Mouse (Mus musculus) NIH3T3 (cell line): ENCODE results near the gene Itpk1.

Experiments
- DNase-seq: peaks from one replicate; pipeline ENCODE4 v3.0.0-alpha.2; 2012; ENCODE audit warnings: low read depth

Gene Itpk1

DNA sequence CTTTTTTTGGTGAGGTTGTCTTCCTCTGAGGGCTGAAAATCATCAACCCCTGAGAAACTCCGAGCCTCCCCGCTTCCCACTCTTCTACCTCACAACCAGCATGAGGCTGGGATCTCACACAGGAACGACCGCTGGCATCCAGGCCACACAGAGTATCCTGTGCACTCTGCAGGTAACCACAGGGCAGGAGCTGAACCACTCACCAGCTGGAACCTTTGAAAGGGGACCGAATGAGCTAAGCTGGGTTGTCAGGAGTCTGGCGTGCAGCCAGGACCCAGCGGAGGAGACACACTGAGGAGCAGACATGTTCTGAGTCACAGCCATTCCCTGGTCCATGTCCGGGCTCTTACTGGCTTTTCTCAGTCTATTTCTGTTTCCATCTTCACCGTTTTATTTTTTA, 111.0 kb downstream of the Itpk1 start:
- peak; percentile 31 for DNase-seq

- peak; percentile 21 for DNase-seq
Measured at GRCm38 (mm10) chr12:102590711-102591360, 113.9 kb downstream of the Itpk1 start.

GRCm38 (mm10) chr12:102587106-102587505, 117.6 kb downstream of the Itpk1 start:
- peak; percentile 59 for DNase-seq

GRCm38 (mm10) chr12:102586286-102586881, 118.3 kb downstream of the Itpk1 start:
- peak; percentile 44 for DNase-seq

GRCm38 (mm10) chr12:102585390-102585789, 119.3 kb downstream of the Itpk1 start:
- peak; percentile 40 for DNase-seq

- DNase-seq = no peak
Measured at GRCm38 (mm10) chr12:102582441-102582840, 122.3 kb downstream of the Itpk1 start.

GRCm38 (mm10) chr12:102581579-102582196, 123.0 kb downstream of the Itpk1 start:
- no peak for DNase-seq

DNA sequence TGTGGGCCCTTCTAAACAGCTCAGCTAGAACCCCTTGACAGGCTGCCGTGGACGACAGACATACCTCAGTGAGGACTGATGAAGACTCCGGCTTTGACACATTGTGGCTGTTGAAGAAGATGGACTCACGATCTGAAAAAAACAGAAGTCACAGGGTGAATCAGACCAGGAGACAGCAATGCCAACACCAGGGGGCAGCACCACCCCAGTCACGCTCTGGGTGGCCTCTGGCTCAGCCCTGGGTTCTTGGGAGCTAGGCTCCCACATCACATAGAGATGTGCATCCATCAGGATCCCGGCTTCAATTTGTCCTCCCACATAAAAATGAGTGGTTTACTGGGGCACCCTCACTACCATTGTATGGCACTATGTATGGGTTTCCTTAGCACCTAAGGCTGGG, 125.7 kb downstream of the Itpk1 start:
- DNase-seq = peak; percentile 79

GRCm38 (mm10) chr12:102576659-102577398, 127.9 kb downstream of the Itpk1 start:
- no peak for DNase-seq

DNA sequence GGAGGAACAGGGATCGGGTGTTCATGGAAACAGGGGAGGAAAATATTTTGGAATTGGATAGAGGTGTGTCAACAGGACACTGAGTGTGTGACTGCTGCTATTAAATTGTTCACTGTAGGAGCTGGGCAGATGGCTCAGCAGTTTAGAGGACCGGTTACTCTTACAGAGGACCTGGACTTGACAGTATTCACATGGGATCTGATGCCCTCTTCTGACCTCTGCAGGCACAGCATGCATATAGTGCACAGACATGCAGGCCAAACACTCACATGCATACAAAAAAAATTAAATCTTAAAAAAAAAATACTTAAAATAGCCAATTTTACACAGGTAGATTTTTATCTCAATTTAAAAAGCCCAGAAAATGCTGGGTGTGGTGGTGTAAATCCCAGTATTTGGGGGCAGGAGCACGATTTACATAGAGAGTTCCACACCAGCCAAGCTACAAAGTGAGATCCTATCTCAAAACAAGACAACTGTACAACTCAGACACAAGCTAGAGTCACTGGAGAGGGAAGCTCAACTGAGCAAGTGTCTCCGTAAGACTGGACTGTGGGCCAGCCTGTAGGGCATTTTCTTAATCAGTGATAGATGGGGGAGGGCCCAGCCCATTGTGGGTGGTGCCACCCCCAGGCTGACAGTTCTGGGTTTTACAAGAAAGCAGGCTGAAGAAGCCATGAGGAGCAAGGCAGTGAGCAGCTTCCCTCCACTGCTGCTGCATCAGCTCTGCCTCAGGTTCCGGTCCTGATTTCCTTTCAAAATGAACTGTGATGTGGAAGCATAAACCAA, 129.0 kb downstream of the Itpk1 start:
- no peak for DNase-seq

GRCm38 (mm10) chr12:102573036-102573435, 131.7 kb downstream of the Itpk1 start:
- DNase-seq = no peak

DNA sequence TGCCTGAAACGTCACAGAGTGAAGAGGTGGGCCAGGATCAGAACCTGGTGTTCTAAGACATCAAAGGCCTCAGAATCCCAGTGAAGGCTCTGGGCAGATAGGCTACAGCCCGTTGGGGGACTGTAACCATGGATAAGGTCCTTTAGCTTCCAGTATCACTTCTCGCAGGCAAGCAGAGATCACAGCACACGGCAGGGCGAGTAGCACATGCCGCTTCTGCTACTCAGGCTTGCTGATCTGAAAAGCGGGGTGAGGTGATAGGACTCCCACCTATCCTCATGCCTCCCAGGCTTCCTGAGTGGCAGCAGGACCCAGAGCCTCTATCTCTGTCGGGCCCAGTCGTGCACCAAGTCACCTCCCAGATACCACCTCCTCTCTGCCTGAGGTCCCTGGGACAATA, 133.1 kb downstream of the Itpk1 start:
- DNase-seq = no peak

DNA sequence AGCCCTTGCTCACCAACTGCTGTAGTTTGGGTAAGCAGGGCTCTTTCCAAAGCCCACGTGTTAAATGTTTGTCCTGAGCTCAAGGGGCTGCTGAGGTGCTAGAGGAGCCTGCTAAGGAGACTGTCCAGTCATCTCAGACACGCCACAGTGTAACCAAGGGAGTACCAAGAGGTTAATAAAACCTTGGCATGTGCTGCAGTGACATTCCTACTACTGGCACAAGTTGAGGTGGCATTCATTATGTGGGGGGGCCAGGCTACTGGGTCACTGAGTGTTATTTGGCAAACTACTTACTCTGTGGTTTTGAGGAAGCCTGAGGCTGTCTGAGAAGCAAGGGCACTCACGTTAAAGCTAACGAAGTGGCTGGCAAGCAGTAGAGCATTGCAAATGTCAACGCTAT, 134.0 kb downstream of the Itpk1 start:
- no peak for DNase-seq

DNA sequence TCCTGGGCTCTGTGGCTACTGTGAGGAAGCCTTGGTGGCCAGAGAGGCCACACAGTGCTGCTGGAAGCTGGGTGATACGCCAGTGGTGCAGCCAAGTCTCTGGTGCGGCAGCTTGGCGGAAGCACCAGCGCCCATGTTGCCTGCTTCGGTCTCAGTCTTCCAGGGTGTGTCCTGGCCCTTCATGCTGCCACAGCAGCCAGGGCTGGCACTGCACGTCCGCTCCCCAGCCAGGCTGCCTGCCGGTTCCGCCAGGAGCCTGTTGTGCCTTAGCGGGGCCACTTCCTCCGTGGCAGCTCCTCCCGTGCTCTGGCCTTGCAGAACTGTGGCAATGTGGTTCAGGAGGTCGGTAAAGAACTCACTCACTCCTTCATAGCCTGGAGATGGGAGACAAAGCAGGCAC, 134.6 kb downstream of the Itpk1 start:
- DNase-seq = no peak

DNA sequence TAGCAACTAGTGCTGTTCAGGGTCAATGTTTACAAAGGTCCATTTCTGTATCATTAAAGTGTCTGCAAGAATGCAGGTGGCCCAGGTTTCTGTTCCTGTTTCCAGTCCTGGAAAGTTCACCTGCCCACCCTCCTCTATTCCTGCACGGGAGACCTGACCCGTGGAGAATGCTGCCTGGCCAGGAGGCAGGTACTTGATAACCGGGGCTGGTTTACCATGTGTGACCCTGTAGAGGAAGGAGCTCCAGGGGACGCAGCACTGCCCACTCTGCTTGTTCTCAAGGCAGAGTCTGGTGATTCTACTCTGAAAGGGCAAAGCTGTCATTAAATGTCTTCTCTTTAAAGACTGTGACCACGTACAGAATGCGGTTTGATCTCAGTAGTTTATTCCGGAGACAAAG, 136.5 kb downstream of the Itpk1 start:
- DNase-seq = no peak

DNA sequence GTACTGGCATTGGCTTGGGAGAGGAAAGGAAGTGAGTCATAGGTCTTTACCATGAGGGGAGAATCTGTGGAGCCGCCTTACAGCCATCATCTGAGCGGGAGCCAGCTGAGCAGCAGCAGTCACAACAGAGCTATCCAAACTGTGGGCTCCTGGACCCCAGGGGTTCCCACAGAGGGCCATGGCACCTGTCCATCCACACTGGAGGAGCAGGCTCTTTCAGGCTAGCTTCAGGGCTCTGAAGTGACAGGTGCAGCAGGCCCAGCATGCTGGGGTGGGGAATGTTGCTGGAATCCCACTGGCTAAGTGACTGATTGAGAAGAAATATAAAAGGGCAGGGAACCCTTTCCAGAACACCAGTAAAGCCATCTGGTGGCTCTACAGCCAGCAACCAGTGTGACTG, 137.8 kb downstream of the Itpk1 start:
- no peak for DNase-seq

DNA sequence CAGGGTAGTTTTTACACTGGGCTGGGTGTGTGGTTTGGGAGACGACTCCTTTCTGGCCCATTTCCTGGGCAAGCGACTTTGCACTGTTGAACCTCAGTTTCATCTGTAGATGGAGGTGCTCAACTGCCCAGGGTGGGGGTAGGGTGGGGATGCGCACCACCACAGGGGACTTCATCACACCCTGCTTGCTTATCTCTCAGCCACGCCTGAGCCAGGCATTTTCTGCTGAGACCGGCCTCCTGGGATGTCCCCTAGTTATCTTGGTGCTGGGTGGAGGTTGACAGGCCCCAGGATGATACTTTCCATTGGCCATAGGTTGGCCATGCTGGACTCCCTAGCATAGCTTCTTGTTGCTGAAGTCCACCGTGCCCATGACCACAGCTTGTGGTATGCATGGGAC, 139.6 kb downstream of the Itpk1 start:
- DNase-seq = no peak

- no peak for DNase-seq
Measured at GRCm38 (mm10) chr12:102557372-102557771, 147.4 kb downstream of the Itpk1 start.

DNA sequence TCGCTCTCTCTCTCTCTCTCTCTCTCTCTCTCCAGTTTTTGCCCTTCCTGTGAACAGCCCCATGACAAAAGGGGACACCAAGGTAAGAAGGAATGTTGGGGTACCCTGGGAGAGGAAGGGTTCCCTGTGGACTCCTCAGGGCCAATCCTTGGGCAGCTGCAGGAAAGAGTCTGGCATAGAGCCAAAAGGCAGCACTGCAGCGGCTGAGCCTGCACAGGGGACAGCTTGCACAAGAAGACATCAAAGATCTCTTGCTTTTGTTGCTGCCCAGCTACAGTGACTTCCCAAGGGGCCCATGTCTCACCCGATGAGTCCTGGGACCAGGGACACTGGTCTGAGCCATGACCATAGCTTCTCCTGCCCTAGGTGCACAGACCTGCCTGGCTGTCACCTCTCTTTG, 148.9 kb downstream of the Itpk1 start:
- no peak for DNase-seq

- peak; percentile 64 for DNase-seq
Measured at GRCm38 (mm10) chr12:102554721-102555516, 149.8 kb downstream of the Itpk1 start, which contains the start of gene Chga. Gene Chga, plus strand, starts transcription at chr12:102554969.

GRCm38 (mm10) chr12:102553705-102554275, 150.9 kb downstream of the Itpk1 start:
- no peak for DNase-seq
